Mouse (Mus musculus): ENCODE measurements around the gene Pla2g12b. TPM values are rescaled to one million over a fixed set of nuclear protein-coding genes. Genes with fewer than 3 reads are reported as not detected.

The Pla2g12b gene
- polyA plus RNA-seq, 1 experiment: not detected

DNA sequence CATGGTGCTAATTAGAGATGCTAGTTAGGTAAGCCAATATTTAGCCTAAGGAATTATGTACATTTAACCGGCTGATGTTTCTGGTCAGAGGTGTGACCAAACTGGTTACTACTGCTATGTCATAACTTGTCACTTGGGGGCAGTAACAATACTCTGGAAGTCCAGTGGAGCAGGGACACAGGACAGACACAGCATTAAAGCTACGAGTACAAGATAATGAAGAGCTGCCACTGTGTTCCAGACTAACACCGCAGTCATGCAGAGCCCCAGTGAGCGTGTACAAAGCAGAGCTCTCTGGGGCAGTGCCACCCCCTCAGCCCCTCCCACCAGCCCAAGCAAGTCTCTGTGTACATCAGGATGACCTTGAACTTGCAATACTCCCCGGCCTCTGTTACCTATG is 48.4 kb downstream of the Pla2g12b start:
- TF ChIP-seq GATA1 (IDR thresholded peaks at IDR 0.05; ENCODE audit: borderline replicate concordance, low read length) (no peak), FLI1 (IDR thresholded peaks at IDR 0.05; ENCODE audit: low read length) (no peak)
- H3K4me3 ChIP-seq (replicated peaks): no peak overlapping the region
- H3K36me3 ChIP-seq (replicated peaks; ENCODE audit: low read length): peaks cover 96% of the 10 kb centered on the region

GRCm38 (mm10) chr10:59454631-59455030 is 51.2 kb downstream of the Pla2g12b start:
- Histone ChIP-seq H3K27me3 (replicated peaks) (no peaks in the 10 kb centered on the region), H3K9me3 (no peaks in the 10 kb centered on the region), H3K4me3 (replicated peaks) (no peak overlapping the region), H3K4me1 (peaks cover 18% of the 10 kb centered on the region), H3K36me3 (replicated peaks; ENCODE audit: low read length) (peaks cover 99% of the 10 kb centered on the region)
- TF ChIP-seq FLI1 (IDR thresholded peaks at IDR 0.05; ENCODE audit: low read length) (no peak), GATA1 (IDR thresholded peaks at IDR 0.05; ENCODE audit: borderline replicate concordance, low read length) (no peak)

More for the DNA sequence above, 48.4 kb downstream of the Pla2g12b start:
- no peaks in the 10 kb centered on the region for H3K9me3 ChIP-seq
- H3K27me3 ChIP-seq (replicated peaks): no peaks in the 10 kb centered on the region
- H3K4me1 ChIP-seq: peaks cover 43% of the 10 kb centered on the region

- peaks cover 96% of the 10 kb centered on the region for H3K36me3 ChIP-seq (replicated peaks; ENCODE audit: low read length)
- no peaks in the 10 kb centered on the region for H3K27me3 ChIP-seq (replicated peaks)
- TF ChIP-seq FLI1 (IDR thresholded peaks at IDR 0.05; ENCODE audit: low read length) (no peak), GATA1 (IDR thresholded peaks at IDR 0.05; ENCODE audit: borderline replicate concordance, low read length) (no peak)
- no peaks in the 10 kb centered on the region for H3K9me3 ChIP-seq
- H3K4me1 ChIP-seq: peaks cover 18% of the 10 kb centered on the region; the same call in 1 of the 2 replicates
- H3K4me3 ChIP-seq (replicated peaks): no peak overlapping the region
Observed at GRCm38 (mm10) chr10:59459767-59460166, 56.3 kb downstream of the Pla2g12b start.

- TF ChIP-seq GATA1 (IDR thresholded peaks at IDR 0.05; ENCODE audit: borderline replicate concordance, low read length) (no peak), FLI1 (IDR thresholded peaks at IDR 0.05; ENCODE audit: low read length) (no peak)
- no peaks in the 10 kb centered on the region for H3K9me3 ChIP-seq
- no peak overlapping the region for H3K4me3 ChIP-seq (replicated peaks)
- H3K36me3 ChIP-seq (replicated peaks; ENCODE audit: low read length): peaks cover 96% of the 10 kb centered on the region
- H3K27me3 ChIP-seq (replicated peaks): no peaks in the 10 kb centered on the region
- H3K4me1 ChIP-seq: peaks cover 18% of the 10 kb centered on the region; the same call in 1 of the 2 replicates
Observed at GRCm38 (mm10) chr10:59462307-59462706, 58.8 kb downstream of the Pla2g12b start.

DNA sequence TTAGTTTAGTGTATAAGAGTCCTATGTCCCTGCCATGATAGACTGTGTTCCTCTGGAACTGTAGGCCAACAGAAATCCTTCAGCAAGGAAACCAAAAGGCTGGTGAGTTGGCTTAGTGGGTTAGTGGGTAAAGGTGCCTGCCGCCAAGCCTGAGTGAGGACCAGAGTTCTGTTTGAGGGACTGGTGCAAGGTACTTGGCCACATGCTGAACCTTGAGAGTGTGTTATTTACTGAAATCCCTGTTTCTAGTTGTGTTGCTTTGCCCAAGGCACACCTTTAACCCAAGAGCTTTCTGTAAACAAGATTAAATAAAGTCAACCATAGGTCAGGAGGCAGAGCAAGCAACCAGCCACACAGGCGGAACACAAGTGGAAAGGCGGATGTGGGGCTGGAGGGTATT is 62.1 kb downstream of the Pla2g12b start:
- Histone ChIP-seq H3K27me3 (replicated peaks) (no peaks in the 10 kb centered on the region), H3K9me3 (no peaks in the 10 kb centered on the region), H3K4me3 (replicated peaks) (no peak overlapping the region), H3K4me1 (peaks cover 17% of the 10 kb centered on the region; the same call in 1 of the 2 replicates), H3K36me3 (replicated peaks; ENCODE audit: low read length) (peaks cover 91% of the 10 kb centered on the region)
- TF ChIP-seq FLI1 (IDR thresholded peaks at IDR 0.05; ENCODE audit: low read length): no peak

DNA sequence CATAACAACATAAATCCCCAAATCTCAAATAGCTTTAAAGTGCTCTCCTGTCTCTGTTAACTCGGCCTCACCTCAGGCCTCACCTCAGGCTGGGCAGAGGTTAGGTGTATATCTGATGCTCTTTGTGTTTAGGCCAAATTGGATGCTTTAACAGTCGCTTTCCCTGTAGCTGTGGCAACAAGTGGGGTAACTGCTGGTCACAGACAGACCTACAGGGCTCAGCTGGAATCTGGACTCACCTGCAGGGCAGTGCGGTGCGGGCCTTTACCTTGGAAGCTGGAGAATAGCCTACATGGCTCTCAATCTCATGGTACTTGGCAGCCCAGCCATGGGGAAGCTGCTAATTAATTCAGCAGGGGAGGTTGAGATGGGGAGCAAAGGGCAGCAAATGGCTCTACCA is 63.2 kb downstream of the Pla2g12b start:
- no peak for TF ChIP-seq GATA1 (IDR thresholded peaks at IDR 0.05; ENCODE audit: borderline replicate concordance, low read length)
- TF ChIP-seq FLI1 (IDR thresholded peaks at IDR 0.05; ENCODE audit: low read length): no peak
- Histone ChIP-seq H3K4me3 (replicated peaks) (no peak overlapping the region), H3K27me3 (replicated peaks) (no peaks in the 10 kb centered on the region), H3K4me1 (peaks cover 25% of the 10 kb centered on the region), H3K9me3 (no peaks in the 10 kb centered on the region), H3K36me3 (replicated peaks; ENCODE audit: low read length) (peaks cover 92% of the 10 kb centered on the region)

DNA sequence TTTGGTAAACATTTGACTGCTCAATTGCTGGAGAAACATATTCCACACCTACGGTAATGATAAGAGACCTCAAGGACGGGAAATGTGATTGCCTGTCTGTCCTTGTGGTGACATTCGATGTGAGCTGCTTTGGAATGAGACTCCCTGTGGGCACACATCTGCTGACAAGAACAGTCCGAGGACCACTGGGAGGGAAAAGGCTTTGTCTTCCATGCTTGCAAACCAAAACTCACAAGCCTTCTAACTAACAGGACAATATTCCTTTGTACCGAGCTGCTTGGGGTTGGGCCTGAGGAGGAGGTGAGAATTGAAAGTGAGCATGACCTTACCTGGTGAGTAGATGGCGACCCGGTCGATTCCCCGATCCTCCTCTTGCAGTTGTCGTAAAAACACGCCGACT is 63.8 kb downstream of the Pla2g12b start:
- H3K4me3 ChIP-seq (replicated peaks): no peak overlapping the region
- no peak for TF ChIP-seq FLI1 (IDR thresholded peaks at IDR 0.05; ENCODE audit: low read length)
- TF ChIP-seq GATA1 (IDR thresholded peaks at IDR 0.05; ENCODE audit: borderline replicate concordance, low read length): no peak
- H3K36me3 ChIP-seq (replicated peaks; ENCODE audit: low read length): peaks cover 92% of the 10 kb centered on the region
- H3K9me3 ChIP-seq: no peaks in the 10 kb centered on the region
- H3K4me1 ChIP-seq: peaks cover 26% of the 10 kb centered on the region
- H3K27me3 ChIP-seq (replicated peaks): no peaks in the 10 kb centered on the region

GRCm38 (mm10) chr10:59470451-59470850 is 67.0 kb downstream of the Pla2g12b start:
- no peaks in the 10 kb centered on the region for H3K9me3 ChIP-seq
- no peak for TF ChIP-seq GATA1 (IDR thresholded peaks at IDR 0.05; ENCODE audit: borderline replicate concordance, low read length)
- no peak for TF ChIP-seq FLI1 (IDR thresholded peaks at IDR 0.05; ENCODE audit: low read length)
- H3K27me3 ChIP-seq (replicated peaks): no peaks in the 10 kb centered on the region
- peaks cover 75% of the 10 kb centered on the region for H3K36me3 ChIP-seq (replicated peaks; ENCODE audit: low read length)
- H3K4me3 ChIP-seq (replicated peaks): no peak overlapping the region
- peaks cover 31% of the 10 kb centered on the region for H3K4me1 ChIP-seq

Other genes starting within 250 kb of the Pla2g12b start
- gene Sept10, start 181.8 kb upstream of the Pla2g12b start, polyA plus RNA-seq (2012; ENCODE audit: insufficient read depth, low replicate concordance): not detected in 2 replicates
- gene Sowahc, start 181.7 kb upstream of the Pla2g12b start, polyA plus RNA-seq (2012; ENCODE audit: insufficient read depth, low replicate concordance): 0.27 TPM in 1 of 2 replicates, not detected in the other
- 3.7 and 10.7 TPM in 2 replicates for gene P4ha1, start 80.4 kb upstream of the Pla2g12b start, polyA plus RNA-seq (2012; ENCODE audit: insufficient read depth, low replicate concordance)
- 0.54 TPM in 1 of 2 replicates, not detected in the other for gene Gm10273, start 8.0 kb upstream of the Pla2g12b start, polyA plus RNA-seq (2012; ENCODE audit: insufficient read depth, low replicate concordance)
- 1.3 TPM in 1 of 2 replicates, not detected in the other for gene Oit3, start 38.1 kb downstream of the Pla2g12b start, polyA plus RNA-seq (2012; ENCODE audit: insufficient read depth, low replicate concordance)
- gene Gm10322, start 212.4 kb downstream of the Pla2g12b start, polyA plus RNA-seq (2012; ENCODE audit: insufficient read depth, low replicate concordance): not detected in 2 replicates
- gene Mcu, start 213.0 kb downstream of the Pla2g12b start, polyA plus RNA-seq (2012; ENCODE audit: insufficient read depth, low replicate concordance): 36.5 and 38.7 TPM in 2 replicates

All from megakaryocyte, embryonic 14.5 days (primary cell).